ENCODE assay signal across 8 mouse cellular contexts in the genomic region with DNA sequence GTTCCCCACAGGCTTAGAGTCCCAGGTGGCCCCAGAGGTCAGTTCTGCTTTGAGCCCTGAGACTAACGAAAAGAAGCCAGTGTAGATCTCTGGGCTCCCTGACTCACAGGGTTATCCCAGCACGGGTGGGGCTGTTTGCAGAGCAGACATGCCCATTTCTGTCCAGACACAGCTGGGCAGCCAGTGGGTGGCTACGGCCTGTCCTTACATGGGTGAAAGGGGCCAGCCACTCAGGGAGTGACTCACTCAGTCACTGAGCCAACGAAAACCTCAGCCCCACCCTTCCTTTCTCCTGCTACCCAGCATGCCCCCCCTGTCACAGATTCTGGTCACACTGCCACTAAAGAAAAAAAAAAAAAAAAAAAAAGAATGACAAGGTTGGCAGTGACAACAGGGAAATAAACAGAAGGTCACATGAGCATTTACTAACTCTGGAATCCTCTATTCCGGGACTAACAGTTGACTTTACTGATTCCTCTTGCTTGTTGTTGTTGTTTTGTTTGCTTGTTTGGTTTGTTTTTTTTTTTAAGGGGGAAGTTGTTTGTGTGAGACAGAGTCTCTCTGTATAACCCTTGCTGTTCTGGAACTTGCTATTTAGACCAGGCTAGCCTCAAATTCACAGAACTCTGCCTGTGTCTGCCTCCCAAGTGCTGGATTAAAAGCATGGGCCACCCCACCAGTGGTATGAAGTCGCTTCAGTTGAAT. TPM values are rescaled to one million over a fixed set of nuclear protein-coding genes. Genes with fewer than 3 reads are reported as not detected.
A peak's percentile ranks its signal among the peaks of the same experiment; 100 is the strongest.
DNase-seq lines count a peak whose midpoint lies in the region; ATAC-seq lines count a peak whose summit lies in the region.

No protein-coding gene starts in this region.

- 0 out of 2 replicates have a peak overlapping the region, but pooled peaks have one; percentile 3 for H3K4me2 ChIP-seq in lung, embryonic 16.5 days (ENCODE audit: low read depth, low read length)
- no peak overlapping the region for H3K4me2 ChIP-seq in forebrain, embryonic 12.5 days

- H3K27me3 ChIP-seq in lung, embryonic 16.5 days (ENCODE audit: control insufficient read depth, insufficient read depth, low read depth, low read length) = no peaks in the 10 kb centered on the region
- H3K27me3 ChIP-seq in forebrain, embryonic 12.5 days = no peaks in the 10 kb centered on the region; the same call in 1 of the 2 replicates

- peak overlapping the region; percentile 47 for H3K9ac ChIP-seq in lung, embryonic 16.5 days (ENCODE audit: low read length)
- H3K9ac ChIP-seq in forebrain, embryonic 12.5 days = no peak overlapping the region

- H3K27ac ChIP-seq in lung, embryonic 16.5 days (ENCODE audit: low read length) = peak overlapping the region; percentile 83
- no peak overlapping the region for H3K27ac ChIP-seq in forebrain, embryonic 12.5 days

- WGBS in lung, embryonic 16.5 days = 30% methylated on average over 6 of the region's 6 CpGs
- WGBS in forebrain, embryonic 12.5 days = 62% methylated on average over 6 of the region's 6 CpGs

- H3K9me3 ChIP-seq in lung, embryonic 16.5 days (ENCODE audit: control insufficient read depth, low read length) = no peaks in the 10 kb centered on the region
- no peaks in the 10 kb centered on the region for H3K9me3 ChIP-seq in forebrain, embryonic 12.5 days

- H3K4me3 ChIP-seq in lung, embryonic 16.5 days (ENCODE audit: low read length) = no peak overlapping the region
- H3K4me3 ChIP-seq in forebrain, embryonic 12.5 days (replicated peaks) = no peak overlapping the region

- DNase-seq in left cerebral cortex, postnatal 4 days = peak; percentile 26
- no peak for DNase-seq in left cerebral cortex, postnatal 36 days (ENCODE audit: low spot score in 2 of 2)
- DNase-seq in adrenal gland, adult 2 months = peak; percentile 95
- DNase-seq in gastrocnemius, postnatal 4 days (ENCODE audit: low spot score in 2 of 2) = peak; percentile 53 to 77
- DNase-seq in kidney, adult 8-10 months = peak; percentile 81 to 92
- DNase-seq in spleen, postnatal 4 days (ENCODE audit: low spot score in 2 of 2) = peak; percentile 72 to 83

- peaks cover 53% of the 10 kb centered on the region for H3K4me1 ChIP-seq in lung, embryonic 16.5 days (replicated peaks; ENCODE audit: control insufficient read depth, insufficient read depth, low read length)
- peaks cover 40% of the 10 kb centered on the region for H3K4me1 ChIP-seq in forebrain, embryonic 12.5 days

- no peaks in the 10 kb centered on the region for H3K36me3 ChIP-seq in lung, embryonic 16.5 days (ENCODE audit: control insufficient read depth, insufficient read depth, low read length)
- no peaks in the 10 kb centered on the region for H3K36me3 ChIP-seq in forebrain, embryonic 12.5 days (replicated peaks)

- intact Hi-C loops in left cerebral cortex, postnatal 4 days (cut with DNase I) = no loop called here
- intact Hi-C loops in left cerebral cortex, postnatal 36 days (cut with DNase I) = no loop called here

- ATAC-seq in lung, embryonic 16.5 days (ENCODE audit: low read depth) = peak; percentile 46
- no peak for ATAC-seq in forebrain, embryonic 12.5 days (ENCODE audit: low FRiP score)

RNA-seq across cellular contexts. Expression of a gene that starts 50.7 kb away (rescaled TPM):
- total RNA-seq in left cerebral cortex, postnatal 4 days (2021) = 100 to 1,000 TPM; 124 to 127 TPM
- 10 to 100 TPM; 70.7 to 73.6 TPM for total RNA-seq in left cerebral cortex, postnatal 36 days (2021)
- 10 to 100 TPM; 51.1 to 79.5 TPM for total RNA-seq in adrenal gland, adult 2 months (2021)
- polyA plus RNA-seq in adrenal gland, adult 2 months (2012; rRNA removed) = 121 and 122 TPM in 2 replicates
- 10 to 100 TPM; 43.2 to 44.8 TPM for total RNA-seq in gastrocnemius, postnatal 4 days (2021)
- polyA plus RNA-seq in lung, embryonic 16.5 days (2015; fragmentation: Nextera tagmentation; extraction: Ambion mirVana) = 28.8 and 34.2 TPM in 2 replicates
- polyA plus RNA-seq in forebrain, embryonic 12.5 days (2016; fragmentation: Nextera tagmentation; extraction: Ambion mirVana) = 74.8 and 81.9 TPM in 2 replicates

Comparison
In these comparisons a context has a peak if more than half of its experiments do, and no peak if none do; other contexts are left out.
1. DNase-seq: peak in left cerebral cortex, postnatal 4 days (single experiment), adrenal gland, adult 2 months (single experiment), gastrocnemius, postnatal 4 days (2 of 2), kidney, adult 8-10 months (2 of 2) and spleen, postnatal 4 days (2 of 2); none in left cerebral cortex, postnatal 36 days (0 of 2).